9 mouse cellular contexts compared by ENCODE assay signal in genomic region chr17:66352847-66353643, GRCm38 (mm10).
DNase-seq lines count a peak whose midpoint lies in the region; ATAC-seq lines count a peak whose summit lies in the region.
"Had no signal": no experiment of that assay in that cellular context is flagged by ENCODE, and none has a peak within 500 bp of the region (broad histone marks: within the 10 kb centered on the region; RNA-seq: fewer than 3 reads in every experiment).

No protein-coding gene starts in this region.

- no peaks in the 10 kb centered on the region for H3K9me3 ChIP-seq in forebrain, embryonic 12.5 days
- no peaks in the 10 kb centered on the region for H3K9me3 ChIP-seq in forebrain, embryonic 11.5 days (ENCODE audit: control insufficient read depth, low read length)
- H3K9me3 ChIP-seq in kidney, embryonic 15.5 days (replicated peaks) = no peaks in the 10 kb centered on the region
- H3K9me3 ChIP-seq in hindbrain, embryonic 16.5 days (ENCODE audit: control insufficient read depth, low read length) = no peaks in the 10 kb centered on the region
- no peaks in the 10 kb centered on the region for H3K9me3 ChIP-seq in midbrain, embryonic 15.5 days

- peaks cover 4% of the 10 kb centered on the region; the same call in 1 of the 2 replicates for H3K4me1 ChIP-seq in forebrain, embryonic 12.5 days
- H3K4me1 ChIP-seq in forebrain, embryonic 11.5 days (replicated peaks; ENCODE audit: control insufficient read depth, insufficient read depth, low read length) = peaks cover 2% of the 10 kb centered on the region; the same call in 1 of the 2 replicates
- H3K4me1 ChIP-seq in kidney, embryonic 15.5 days = peaks cover 54% of the 10 kb centered on the region
- no peaks in the 10 kb centered on the region for H3K4me1 ChIP-seq in hindbrain, embryonic 16.5 days (ENCODE audit: control insufficient read depth, insufficient read depth, low read depth, low read length)
- no peaks in the 10 kb centered on the region for H3K4me1 ChIP-seq in midbrain, embryonic 15.5 days

- H3K4me2 ChIP-seq in forebrain, embryonic 12.5 days = no peak overlapping the region
- H3K4me2 ChIP-seq in forebrain, embryonic 11.5 days (ENCODE audit: low read depth, low read length, severe bottlenecking) = no peak overlapping the region
- no peak overlapping the region for H3K4me2 ChIP-seq in kidney, embryonic 15.5 days
- no peak overlapping the region for H3K4me2 ChIP-seq in hindbrain, embryonic 16.5 days (ENCODE audit: low read length)
- no peak overlapping the region for H3K4me2 ChIP-seq in midbrain, embryonic 15.5 days

- H3K9ac ChIP-seq in forebrain, embryonic 12.5 days = no peak overlapping the region
- no peak overlapping the region for H3K9ac ChIP-seq in forebrain, embryonic 11.5 days (ENCODE audit: low read length)
- no peak overlapping the region for H3K9ac ChIP-seq in kidney, embryonic 15.5 days
- no peak overlapping the region for H3K9ac ChIP-seq in hindbrain, embryonic 16.5 days (ENCODE audit: low read depth, low read length)
- no peak overlapping the region for H3K9ac ChIP-seq in midbrain, embryonic 15.5 days

- no peaks in the 10 kb centered on the region for H3K27me3 ChIP-seq in forebrain, embryonic 12.5 days
- H3K27me3 ChIP-seq in forebrain, embryonic 11.5 days (ENCODE audit: control insufficient read depth, insufficient read depth, low read length) = no peaks in the 10 kb centered on the region
- H3K27me3 ChIP-seq in kidney, embryonic 15.5 days = no peaks in the 10 kb centered on the region
- no peaks in the 10 kb centered on the region for H3K27me3 ChIP-seq in hindbrain, embryonic 16.5 days (replicated peaks; ENCODE audit: control insufficient read depth, insufficient read depth, low read length)
- no peaks in the 10 kb centered on the region for H3K27me3 ChIP-seq in midbrain, embryonic 15.5 days (replicated peaks)

- no peak overlapping the region for H3K27ac ChIP-seq in forebrain, embryonic 12.5 days
- no peak overlapping the region for H3K27ac ChIP-seq in forebrain, embryonic 11.5 days (ENCODE audit: low read depth, low read length)
- peak overlapping the region; percentile 33; the same call in 1 of the 2 replicates for H3K27ac ChIP-seq in kidney, embryonic 15.5 days
- 0 out of 2 replicates have a peak overlapping the region, but pooled peaks have one; percentile 35 for H3K27ac ChIP-seq in hindbrain, embryonic 16.5 days (ENCODE audit: low read depth, low read length)
- peak overlapping the region; percentile 6; the same call in 1 of the 2 replicates for H3K27ac ChIP-seq in midbrain, embryonic 15.5 days

- DNase-seq in forebrain, embryonic 11.5 days (ENCODE audit: low spot score) = no peak
- no peak for DNase-seq in kidney, adult 18-20 months
- DNase-seq in layer of hippocampus, postnatal 36 days = no peak
- DNase-seq: right cerebral cortex, postnatal 4 days had no signal

- H3K36me3 ChIP-seq in forebrain, embryonic 12.5 days (replicated peaks) = peaks cover 54% of the 10 kb centered on the region
- no peaks in the 10 kb centered on the region; the same call in 1 of the 2 replicates for H3K36me3 ChIP-seq in forebrain, embryonic 11.5 days (ENCODE audit: control insufficient read depth, insufficient read depth, low read length)
- H3K36me3 ChIP-seq in kidney, embryonic 15.5 days = peaks cover 13% of the 10 kb centered on the region
- peaks cover 14% of the 10 kb centered on the region for H3K36me3 ChIP-seq in hindbrain, embryonic 16.5 days (ENCODE audit: control insufficient read depth, insufficient read depth, low read length)
- H3K36me3 ChIP-seq in midbrain, embryonic 15.5 days (replicated peaks) = peaks cover 3% of the 10 kb centered on the region; the same call in 1 of the 2 replicates

- ATAC-seq in forebrain, embryonic 12.5 days (ENCODE audit: low FRiP score) = peak; percentile 59; the same call in 1 of the 2 replicates
- no peak for ATAC-seq in forebrain, embryonic 11.5 days (replicated peaks; ENCODE audit: low FRiP score)
- ATAC-seq in kidney, embryonic 15.5 days (replicated peaks; ENCODE audit: low FRiP score) = no peak
- peak; percentile 74 for ATAC-seq in hindbrain, embryonic 16.5 days
- peak; percentile 49 for ATAC-seq in midbrain, embryonic 15.5 days (replicated peaks)
- no peak for ATAC-seq in monocyte, adult 5-6 weeks (replicated peaks; ENCODE audit: insufficient number of reproducible peaks, low FRiP score, low TSS enrichment, poor library complexity, severe bottlenecking)

- no peak overlapping the region for H3K4me3 ChIP-seq in forebrain, embryonic 12.5 days (replicated peaks)
- H3K4me3 ChIP-seq in forebrain, embryonic 11.5 days (ENCODE audit: low read depth, low read length) = no peak overlapping the region
- H3K4me3 ChIP-seq in kidney, embryonic 15.5 days (replicated peaks) = no peak overlapping the region
- no peak overlapping the region for H3K4me3 ChIP-seq in hindbrain, embryonic 16.5 days (ENCODE audit: low read length)
- no peak overlapping the region for H3K4me3 ChIP-seq in midbrain, embryonic 15.5 days

- 77% methylated on average over 20 of the region's 20 CpGs for WGBS in forebrain, embryonic 12.5 days
- WGBS in forebrain, embryonic 11.5 days = 77% methylated on average over 20 of the region's 20 CpGs
- 55% methylated on average over 20 of the region's 20 CpGs for WGBS in kidney, embryonic 15.5 days
- WGBS in hindbrain, embryonic 16.5 days = 56% methylated on average over 20 of the region's 20 CpGs
- 59% methylated on average over 20 of the region's 20 CpGs for WGBS in midbrain, embryonic 15.5 days

Comparison
In these comparisons a context has a peak if more than half of its experiments do, and no peak if none do; other contexts are left out.
1. ATAC-seq: peak in forebrain, embryonic 12.5 days (single experiment), hindbrain, embryonic 16.5 days (single experiment) and midbrain, embryonic 15.5 days (single experiment); none in forebrain, embryonic 11.5 days (single experiment), kidney, embryonic 15.5 days (single experiment) and monocyte, adult 5-6 weeks (single experiment).
2. H3K27ac ChIP-seq: peak in kidney, embryonic 15.5 days (single experiment), hindbrain, embryonic 16.5 days (single experiment) and midbrain, embryonic 15.5 days (single experiment); none in forebrain, embryonic 12.5 days (single experiment) and forebrain, embryonic 11.5 days (single experiment).